Mouse (Mus musculus): Measurements from ENCODE around the gene Fkbp7.

DNA sequence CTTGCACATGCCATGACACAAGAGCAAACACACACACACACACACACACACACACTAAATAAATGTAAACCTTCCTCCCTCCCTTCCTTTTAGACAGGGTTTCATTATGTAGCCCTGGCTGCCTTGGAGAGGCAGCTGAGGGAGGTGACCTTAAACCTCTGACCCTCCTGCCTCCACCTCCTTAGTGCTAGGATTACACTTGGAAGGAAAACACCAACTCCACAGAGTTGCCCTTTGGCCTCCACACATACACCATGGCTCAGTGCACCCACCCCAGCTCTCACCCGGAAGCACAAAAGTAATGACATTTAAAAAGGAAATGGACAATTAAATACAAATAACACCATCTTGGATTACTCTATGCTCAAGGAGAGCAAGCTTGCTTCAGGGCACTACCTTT, 51.2 kb downstream of the Fkbp7 start:
- TF ChIP-seq CTCF (IDR thresholded peaks at IDR 0.05; ENCODE audit: low read depth) (no peak), EP300 (optimal IDR thresholded peaks at IDR 0.05) (no peak)

All from stomach, postnatal 0 days (tissue).